ENCODE assay signal across 21 mouse cellular contexts in genomic region chr4:90797472-90797871, GRCm38 (mm10).
A peak's percentile ranks its signal among the peaks of the same experiment; 100 is the strongest.
DNase-seq lines count a peak whose midpoint lies in the region; ATAC-seq lines count a peak whose summit lies in the region.
"Had no signal": no experiment of that assay in that cellular context is flagged by ENCODE, and none has a peak within 500 bp of the region (broad histone marks: within the 10 kb centered on the region; RNA-seq: fewer than 3 reads in every experiment).

No protein-coding gene starts in this region.

- no peak overlapping the region for H3K4me3 ChIP-seq in hindbrain, embryonic 12.5 days
- H3K4me3 ChIP-seq in hindbrain, embryonic 11.5 days (ENCODE audit: low read depth, low read length): no peak overlapping the region
- no peak overlapping the region for H3K4me3 ChIP-seq in hindbrain, embryonic 16.5 days (ENCODE audit: low read length)
- H3K4me3 ChIP-seq in heart, embryonic 11.5 days (ENCODE audit: low read depth, low read length): no peak overlapping the region
- H3K4me3 ChIP-seq: heart, adult 2 months; kidney, embryonic 15.5 days; left cerebral cortex, adult 2 months; limb, embryonic 13.5 days; liver, embryonic 15.5 days; stomach, embryonic 15.5 days had no signal

- H3K27me3 ChIP-seq in hindbrain, embryonic 12.5 days: no peaks in the 10 kb centered on the region
- H3K27me3 ChIP-seq in hindbrain, embryonic 11.5 days (ENCODE audit: control insufficient read depth, insufficient read depth, low read length): no peaks in the 10 kb centered on the region
- no peaks in the 10 kb centered on the region for H3K27me3 ChIP-seq in hindbrain, embryonic 16.5 days (replicated peaks; ENCODE audit: control insufficient read depth, insufficient read depth, low read length)
- no peaks in the 10 kb centered on the region for H3K27me3 ChIP-seq in heart, embryonic 11.5 days (ENCODE audit: control insufficient read depth, insufficient read depth, low read length)
- H3K27me3 ChIP-seq: kidney, embryonic 15.5 days; limb, embryonic 13.5 days; liver, embryonic 15.5 days; Patski; stomach, embryonic 15.5 days had no signal

- H3K4me1 ChIP-seq in hindbrain, embryonic 12.5 days: no peaks in the 10 kb centered on the region
- H3K4me1 ChIP-seq in hindbrain, embryonic 11.5 days (replicated peaks; ENCODE audit: control insufficient read depth, insufficient read depth, low read length): no peaks in the 10 kb centered on the region
- no peaks in the 10 kb centered on the region for H3K4me1 ChIP-seq in hindbrain, embryonic 16.5 days (ENCODE audit: control insufficient read depth, insufficient read depth, low read depth, low read length)
- H3K4me1 ChIP-seq in heart, embryonic 11.5 days (ENCODE audit: control insufficient read depth, insufficient read depth, low read length): no peaks in the 10 kb centered on the region
- H3K4me1 ChIP-seq: kidney, embryonic 15.5 days; limb, embryonic 13.5 days; liver, embryonic 15.5 days; stomach, embryonic 15.5 days had no signal

- H3K4me2 ChIP-seq in hindbrain, embryonic 12.5 days (replicated peaks): no peak overlapping the region
- H3K4me2 ChIP-seq in hindbrain, embryonic 11.5 days (replicated peaks; ENCODE audit: low read depth, low read length): no peak overlapping the region
- no peak overlapping the region for H3K4me2 ChIP-seq in hindbrain, embryonic 16.5 days (ENCODE audit: low read length)
- H3K4me2 ChIP-seq in heart, embryonic 11.5 days: no peak overlapping the region
- H3K4me2 ChIP-seq: kidney, embryonic 15.5 days; limb, embryonic 13.5 days; liver, embryonic 15.5 days; stomach, embryonic 15.5 days had no signal

- DNase-seq in hindbrain, embryonic 11.5 days (ENCODE audit: low spot score): no peak
- DNase-seq in right cerebral cortex, postnatal 10 days (ENCODE audit: low spot score in 2 of 2): peak; percentile 23 to 29
- no peak for DNase-seq in right cerebral cortex, postnatal 36 days (ENCODE audit: low spot score in 2 of 2)
- no peak for DNase-seq in kidney, adult 11 months
- DNase-seq: adrenal gland, postnatal 25 days; cerebellum, adult 9-10 months; embryo, embryonic 11 days; gastrocnemius, postnatal 10 days; heart, adult 2 months; thymus, adult 2 months had no signal

- H3K9me3 ChIP-seq in hindbrain, embryonic 12.5 days (replicated peaks): no peaks in the 10 kb centered on the region
- H3K9me3 ChIP-seq in hindbrain, embryonic 11.5 days (ENCODE audit: control insufficient read depth, low read length): no peaks in the 10 kb centered on the region
- H3K9me3 ChIP-seq in hindbrain, embryonic 16.5 days (ENCODE audit: control insufficient read depth, low read length): no peaks in the 10 kb centered on the region
- H3K9me3 ChIP-seq in heart, embryonic 11.5 days (replicated peaks; ENCODE audit: control insufficient read depth, low read length): no peaks in the 10 kb centered on the region
- H3K9me3 ChIP-seq: kidney, embryonic 15.5 days; limb, embryonic 13.5 days; liver, embryonic 15.5 days; stomach, embryonic 15.5 days had no signal

- 67% methylated on average over 8 of the region's 8 CpGs for WGBS in hindbrain, embryonic 12.5 days
- WGBS in hindbrain, embryonic 11.5 days: 83% methylated on average over 8 of the region's 8 CpGs
- WGBS in hindbrain, embryonic 16.5 days: 43% methylated on average over 8 of the region's 8 CpGs
- WGBS in heart, embryonic 11.5 days (ENCODE audit: insufficient replicate concordance): 72% methylated on average over 8 of the region's 8 CpGs

- H3K36me3 ChIP-seq in hindbrain, embryonic 12.5 days: no peaks in the 10 kb centered on the region
- no peaks in the 10 kb centered on the region for H3K36me3 ChIP-seq in hindbrain, embryonic 11.5 days (ENCODE audit: control insufficient read depth, insufficient read depth, low read length)
- no peaks in the 10 kb centered on the region for H3K36me3 ChIP-seq in hindbrain, embryonic 16.5 days (ENCODE audit: control insufficient read depth, insufficient read depth, low read length)
- H3K36me3 ChIP-seq in heart, embryonic 11.5 days (ENCODE audit: control insufficient read depth, insufficient read depth, low read length): no peaks in the 10 kb centered on the region
- H3K36me3 ChIP-seq: kidney, embryonic 15.5 days; limb, embryonic 13.5 days; liver, embryonic 15.5 days; stomach, embryonic 15.5 days had no signal

- no peak overlapping the region for H3K9ac ChIP-seq in hindbrain, embryonic 12.5 days
- no peak overlapping the region for H3K9ac ChIP-seq in hindbrain, embryonic 11.5 days (ENCODE audit: low read depth, low read length)
- H3K9ac ChIP-seq in hindbrain, embryonic 16.5 days (ENCODE audit: low read depth, low read length): no peak overlapping the region
- no peak overlapping the region for H3K9ac ChIP-seq in heart, embryonic 11.5 days (ENCODE audit: low read depth, low read length)
- H3K9ac ChIP-seq: kidney, embryonic 15.5 days; limb, embryonic 13.5 days; liver, embryonic 15.5 days; stomach, embryonic 15.5 days had no signal

- 0 out of 2 replicates have a peak, but pooled peaks have one; percentile 35 for ATAC-seq in hindbrain, embryonic 12.5 days (ENCODE audit: low FRiP score)
- no peak for ATAC-seq in hindbrain, embryonic 11.5 days (ENCODE audit: low FRiP score)
- peak; percentile 50; the same call in 1 of the 2 replicates for ATAC-seq in hindbrain, embryonic 16.5 days
- ATAC-seq in heart, embryonic 11.5 days (replicated peaks; ENCODE audit: insufficient number of reproducible peaks, low FRiP score, low TSS enrichment): no peak
- ATAC-seq: inflammation-experienced regulatory T-cells, adult 6 months; lung, postnatal 0 days; Patski had no signal

- no peak overlapping the region for H3K27ac ChIP-seq in hindbrain, embryonic 12.5 days
- H3K27ac ChIP-seq in hindbrain, embryonic 11.5 days (ENCODE audit: low read depth, low read length): no peak overlapping the region
- no peak overlapping the region for H3K27ac ChIP-seq in hindbrain, embryonic 16.5 days (ENCODE audit: low read depth, low read length)
- H3K27ac ChIP-seq in heart, embryonic 11.5 days (ENCODE audit: low read depth, low read length): no peak overlapping the region
- H3K27ac ChIP-seq: heart, adult 2 months; kidney, embryonic 15.5 days; left cerebral cortex, adult 2 months; limb, embryonic 13.5 days; liver, embryonic 15.5 days; stomach, embryonic 15.5 days had no signal

Comparison
In these comparisons a context has a peak if more than half of its experiments do, and no peak if none do; other contexts are left out.
1. ATAC-seq: peak in hindbrain, embryonic 12.5 days (single experiment) and hindbrain, embryonic 16.5 days (single experiment); none in hindbrain, embryonic 11.5 days (single experiment) and heart, embryonic 11.5 days (single experiment).
2. DNase-seq: peak in right cerebral cortex, postnatal 10 days (2 of 2); none in hindbrain, embryonic 11.5 days (single experiment), right cerebral cortex, postnatal 36 days (0 of 2) and kidney, adult 11 months (single experiment).